Mouse (Mus musculus) testis, adult 2 months (tissue): ENCODE results near the gene Mycn.

Experiments used
- CTCF ChIP-seq: fragments of 200-500 bp; IDR thresholded peaks from 2 replicates; pipeline ENCODE4 v1.5.1; 2012; ENCODE audit warnings: low read depth, mild to moderate bottlenecking, inconsistent platforms, low read length, moderate library complexity; ENCODE audit not compliant: control insufficient read depth, insufficient read depth, insufficient replicate concordance
- POLR2A ChIP-seq: fragments of 200-500 bp; IDR thresholded peaks from 2 replicates; pipeline ENCODE4 v1.6.1; 2012; ENCODE audit warnings: low read depth, mild to moderate bottlenecking, inconsistent platforms, low read length, moderate library complexity; ENCODE audit not compliant: control insufficient read depth

DNA sequence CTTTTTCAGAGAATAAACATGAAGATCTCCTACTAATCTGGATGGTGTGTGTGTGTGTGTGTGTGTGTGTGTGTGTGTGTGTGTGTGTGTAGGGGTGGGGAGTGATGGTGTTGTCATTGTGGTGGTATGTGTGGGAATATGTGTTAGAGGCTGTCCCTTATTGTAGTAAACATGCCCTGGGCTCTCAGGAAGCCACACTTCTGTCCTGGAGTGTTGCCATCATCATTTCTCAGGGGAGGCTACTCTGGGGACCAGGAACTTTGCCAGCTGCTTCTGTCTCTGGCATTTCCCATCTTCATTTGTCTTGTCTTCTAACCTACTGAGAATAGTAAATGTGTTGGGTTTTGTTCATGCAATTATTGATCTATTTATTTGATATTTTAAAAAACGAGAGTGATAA is 33.7 kb upstream of the Mycn start:
- no peak for TF ChIP-seq CTCF
- no peak for TF ChIP-seq POLR2A
